Mouse (Mus musculus) spleen, adult 2 months (tissue): ENCODE data around the gene Mmp12.

Source experiments
- CTCF ChIP-seq: fragments of 200-500 bp; IDR thresholded peaks from 2 replicates; pipeline ENCODE4 v1.5.1; 2011; ENCODE audit warnings: mild to moderate bottlenecking, inconsistent platforms; ENCODE audit not compliant: insufficient read depth, insufficient read length, insufficient replicate concordance; ENCODE audit errors: extremely low read depth
- POLR2A ChIP-seq: fragments of 200-500 bp; IDR thresholded peaks from 2 replicates; pipeline ENCODE4 v1.6.1; 2011; ENCODE audit warnings: low read depth, low read length, inconsistent platforms

DNA sequence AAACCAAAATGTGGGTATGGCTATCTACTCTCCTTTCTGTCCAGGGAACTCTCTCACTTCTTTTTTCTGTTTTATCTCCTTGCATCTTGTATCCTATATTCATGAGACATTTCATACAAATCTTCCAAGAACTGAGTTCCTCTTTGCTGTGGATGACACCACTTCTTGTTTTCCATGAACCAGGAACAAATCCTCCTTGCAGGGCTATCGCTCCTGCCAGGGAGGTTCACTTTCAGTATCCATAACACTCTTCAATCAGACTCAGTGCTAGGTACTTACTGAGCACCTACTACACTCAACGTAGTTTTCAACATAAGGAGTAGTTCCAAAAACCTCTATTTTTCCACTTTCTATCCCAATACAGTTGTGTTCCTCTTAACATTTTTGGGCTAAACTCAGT, 1.3 kb downstream of the Mmp12 start:
- TF ChIP-seq CTCF, result no peak
- no peak for TF ChIP-seq POLR2A
